Mouse (Mus musculus) heart, postnatal 0 days (tissue): ENCODE results near the gene Card11.

Source experiments
- CTCF ChIP-seq: IDR thresholded peaks from 2 replicates; pipeline ENCODE4 v1.5.1; 2016; ENCODE audit warnings: antibody characterized with exemption, control low read depth, low read depth
- EP300 ChIP-seq: IDR thresholded peaks from 2 replicates; pipeline ENCODE4 v1.6.1; 2016; ENCODE audit warnings: antibody characterized with exemption, low read depth

GRCm38 (mm10) chr5:140957106-140957505 is 43.3 kb downstream of the Card11 start:
- TF ChIP-seq CTCF (no peak), EP300 (no peak)
